Mouse (Mus musculus) colon, adult 2 months (tissue): ENCODE data around the gene Csn1s2b. TPM values are rescaled to one million over a fixed set of nuclear protein-coding genes. Genes with fewer than 3 reads are reported as not detected.

Experiments
- polyA plus RNA-seq: library from polyadenylated mRNA; depleted of rRNA; stranded (reverse); fragments of >200 nt; gene quantifications from 2 replicates; pipeline ENCODE4 v1.2.3, GENCODE M21; 2012; rRNA removed

Gene Csn1s2b
- polyA plus RNA-seq = not detected in 2 replicates

GRCm38 (mm10) chr5:87807782-87808181 is at the start of gene Csn1s2b:
TSS of gene Csn1s2b (plus strand) at chr5:87808082.

GRCm38 (mm10) chr5:87774267-87774666 is 33.6 kb upstream of the Csn1s2b start, which contains the start of gene Csn1s2a:
TSS of gene Csn1s2a (plus strand) at chr5:87774567.

GRCm38 (mm10) chr5:87825386-87825785 is 17.5 kb downstream of the Csn1s2b start, which contains the start of gene Prr27:
TSS of gene Prr27 (plus strand) at chr5:87825686.

Other genes starting within 250 kb of the Csn1s2b start
- 2.7 and 3.4 TPM in 2 replicates for gene Sult1d1, start 239.1 kb upstream of the Csn1s2b start, polyA plus RNA-seq
- gene Sult1e1, start 216.5 kb upstream of the Csn1s2b start, polyA plus RNA-seq = not detected in 2 replicates
- gene Csn1s1, start 141.9 kb upstream of the Csn1s2b start, polyA plus RNA-seq = not detected in 2 replicates
- gene Csn2, start 108.5 kb upstream of the Csn1s2b start, polyA plus RNA-seq = not detected in 2 replicates
- not detected in 2 replicates for gene Csn1s2a, start 33.5 kb upstream of the Csn1s2b start, polyA plus RNA-seq
- not detected in 2 replicates for gene Prr27, start 17.6 kb downstream of the Csn1s2b start, polyA plus RNA-seq
- gene Odam, start 76.9 kb downstream of the Csn1s2b start, polyA plus RNA-seq = not detected in 2 replicates
- not detected in 2 replicates for gene Csn3, start 117.5 kb downstream of the Csn1s2b start, polyA plus RNA-seq
- not detected in 2 replicates for gene 2310003L06Rik, start 161.4 kb downstream of the Csn1s2b start, polyA plus RNA-seq
- not detected in 2 replicates for gene Gm28434, start 161.4 kb downstream of the Csn1s2b start, polyA plus RNA-seq
- gene Cabs1, start 171.4 kb downstream of the Csn1s2b start, polyA plus RNA-seq = not detected in 2 replicates
- not detected in 2 replicates for gene Smr3a, start 194.5 kb downstream of the Csn1s2b start, polyA plus RNA-seq